Comparison of ENCODE assay signal across 19 mouse cellular contexts in the genomic region with DNA sequence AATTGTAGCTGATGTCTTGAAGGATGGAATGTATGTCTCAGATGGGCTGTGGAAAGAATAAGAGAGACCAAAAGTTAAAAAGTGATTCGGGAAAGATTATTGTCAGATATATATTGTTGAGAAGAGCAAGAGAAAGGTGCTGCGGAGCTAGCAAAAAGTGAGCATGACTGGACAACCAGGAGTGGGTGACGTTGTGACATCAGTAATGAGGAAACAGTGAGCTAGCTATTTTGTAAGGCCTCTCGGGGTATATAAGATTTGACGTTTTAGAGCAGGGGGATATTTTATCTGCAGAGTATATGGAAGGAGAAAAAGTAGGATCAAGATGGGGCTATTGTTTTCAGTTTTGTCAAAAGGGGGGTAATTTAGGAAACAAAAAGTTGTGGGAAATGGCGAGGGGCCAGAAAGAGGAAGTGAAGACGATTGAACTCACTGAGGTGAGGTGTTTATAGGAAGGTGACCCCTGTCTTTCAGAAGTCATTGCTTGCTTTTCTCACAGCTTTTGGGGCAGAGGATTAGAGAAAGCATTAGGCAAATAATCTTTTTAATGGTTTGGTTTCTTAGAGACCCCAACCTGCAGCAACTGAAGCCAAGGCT. TPM values are rescaled to one million over a fixed set of nuclear protein-coding genes. Genes with fewer than 3 reads are reported as not detected.
DNase-seq lines count a peak whose midpoint lies in the region; ATAC-seq lines count a peak whose summit lies in the region.
"Had no signal": no experiment of that assay in that cellular context is flagged by ENCODE, and none has a peak within 500 bp of the region (broad histone marks: within the 10 kb centered on the region; RNA-seq: fewer than 3 reads in every experiment).

No protein-coding gene starts in this region.

- ATAC-seq in hematopoietic stem cell, adult 5-6 weeks (replicated peaks in 1 of 2; ENCODE audit: insufficient read depth in 1 of 2, low FRiP score in 2 of 2, low TSS enrichment in 1 of 2, low read depth in 1 of 2, poor library complexity in 2 of 2, severe bottlenecking in 2 of 2), result peak; percentile 7 to 29; a peak in 2 of 4 replicates
- ATAC-seq: forebrain, embryonic 16.5 days; hindbrain, postnatal 0 days had no signal

- DNase-seq in heart, adult 11 months, result peak; percentile 24
- DNase-seq in heart, postnatal 4 days, result no peak
- DNase-seq in B cell, adult 2 months, result peak; percentile 26 to 40
- peak; percentile 49 for DNase-seq in splenic B cell, adult 2 months (ENCODE audit: low read depth, low spot score)
- DNase-seq in yolk sac, embryonic 10.5 days (ENCODE audit: low spot score), result no peak
- DNase-seq in layer of hippocampus, adult 8-10 months (ENCODE audit: low spot score in 2 of 2), result no peak
- DNase-seq: adrenal gland, adult 8-10 months; adrenal gland, postnatal 36 days; cerebellum, adult 11 months; cerebellum, adult 8-10 months; cerebellum, postnatal 25 days; gastrocnemius, postnatal 10 days had no signal

- peaks cover 17% of the 10 kb centered on the region; the same call in 1 of the 2 replicates for H3K36me3 ChIP-seq in splenic B cell, adult 2 months (ENCODE audit: control insufficient read depth, insufficient read depth, low read length, poor library complexity, severe bottlenecking)

- no peaks in the 10 kb centered on the region for H3K27me3 ChIP-seq in splenic B cell, adult 2 months (ENCODE audit: control insufficient read depth, insufficient read depth, low read length, poor library complexity, severe bottlenecking)
- H3K27me3 ChIP-seq: embryonic facial prominence, embryonic 12.5 days; forebrain, embryonic 12.5 days; heart, embryonic 12.5 days; hindbrain, embryonic 12.5 days had no signal

RNA-seq across cellular contexts. Expression of gene Dip2b, which starts 33.7 kb away (rescaled TPM):
- 10 to 100 TPM; 38.7 to 39.2 TPM for total RNA-seq in heart, postnatal 4 days (2021)
- total RNA-seq in hematopoietic stem cell, adult 5-6 weeks (2017), result 14.4 and 19.8 TPM in 2 replicates
- total RNA-seq in layer of hippocampus, adult 8-10 months (2022), result 10 to 100 TPM; 46.0 to 55.2 (median 48.7) TPM

RNA-seq across cellular contexts. Expression of gene Larp4, which starts 34.9 kb away (rescaled TPM):
- total RNA-seq in heart, postnatal 4 days (2021), result 10 to 100 TPM; 76.4 to 85.7 TPM
- 81.5 and 94.0 TPM in 2 replicates for total RNA-seq in hematopoietic stem cell, adult 5-6 weeks (2017)
- total RNA-seq in layer of hippocampus, adult 8-10 months (2022), result 10 to 100 TPM; 47.8 to 60.3 (median 53.4) TPM

RNA-seq across cellular contexts. Expression of gene Fam186a, which starts 37.9 kb away (rescaled TPM):
- under 1 TPM; 0.14 to 0.16 TPM for total RNA-seq in heart, postnatal 4 days (2021)
- total RNA-seq in hematopoietic stem cell, adult 5-6 weeks (2017), result not detected in 2 replicates
- under 1 TPM in 3 of 4 experiments, not detected in 1; 0.04 to 0.40 (median 0.07) TPM for total RNA-seq in layer of hippocampus, adult 8-10 months (2022)

Comparison
In these comparisons a context has a peak if more than half of its experiments do, and no peak if none do; other contexts are left out.
1. DNase-seq: peak in heart, adult 11 months (single experiment), B cell, adult 2 months (2 of 2) and splenic B cell, adult 2 months (single experiment); none in heart, postnatal 4 days (single experiment), yolk sac, embryonic 10.5 days (single experiment) and layer of hippocampus, adult 8-10 months (0 of 2).